Mouse (Mus musculus): ENCODE results near the gene Wsb2.
"Not testable (repeated sequence)": the region's sequence is repeated elsewhere in the genome, so short reads cannot be mapped to it uniquely, and the experiment has no call there.

Gene Wsb2

GRCm38 (mm10) chr5:117357478-117358247, 559 bp downstream of the Wsb2 start:
- DNase-seq = peak; percentile 23

DNA sequence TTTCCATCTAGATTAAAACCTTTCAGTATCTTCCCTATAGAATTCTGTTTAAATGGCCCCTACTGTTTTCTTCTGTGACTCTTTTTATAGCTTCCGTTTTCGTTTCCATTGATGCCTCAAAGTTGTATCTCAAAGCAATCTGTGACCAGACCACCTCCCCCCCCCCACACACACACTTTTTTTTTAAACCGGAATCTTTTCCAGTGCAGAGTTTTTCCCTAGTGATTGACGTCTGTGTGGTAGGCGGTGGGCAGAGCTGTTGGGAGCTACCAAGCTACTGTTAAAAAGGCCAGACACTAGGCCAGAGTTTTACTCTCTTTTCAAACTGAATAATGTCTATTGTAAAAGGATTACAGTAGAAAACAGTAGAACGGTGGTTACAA, 1.1 kb downstream of the Wsb2 start:
- no peak for DNase-seq

DNA sequence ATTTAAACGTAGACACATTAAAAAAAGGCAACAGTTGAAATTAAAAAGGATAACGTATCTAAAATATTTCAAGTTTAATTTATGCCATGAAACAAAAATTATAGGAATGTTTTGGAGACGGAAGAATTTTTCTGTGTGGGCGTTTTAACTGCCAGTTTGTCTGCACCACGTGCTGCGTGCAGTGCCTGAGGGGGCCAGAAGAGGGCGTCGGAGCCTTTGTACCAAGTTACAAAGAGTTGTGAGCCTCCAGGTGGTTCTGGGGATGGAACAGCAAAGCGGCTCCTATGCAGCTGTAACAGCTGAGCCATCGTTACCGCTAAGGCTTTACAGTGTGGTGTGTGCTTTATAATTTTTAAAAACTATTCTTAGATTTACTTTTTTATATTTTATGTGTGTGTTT, 1.6 kb downstream of the Wsb2 start:
- DNase-seq = peak; percentile 81

DNA sequence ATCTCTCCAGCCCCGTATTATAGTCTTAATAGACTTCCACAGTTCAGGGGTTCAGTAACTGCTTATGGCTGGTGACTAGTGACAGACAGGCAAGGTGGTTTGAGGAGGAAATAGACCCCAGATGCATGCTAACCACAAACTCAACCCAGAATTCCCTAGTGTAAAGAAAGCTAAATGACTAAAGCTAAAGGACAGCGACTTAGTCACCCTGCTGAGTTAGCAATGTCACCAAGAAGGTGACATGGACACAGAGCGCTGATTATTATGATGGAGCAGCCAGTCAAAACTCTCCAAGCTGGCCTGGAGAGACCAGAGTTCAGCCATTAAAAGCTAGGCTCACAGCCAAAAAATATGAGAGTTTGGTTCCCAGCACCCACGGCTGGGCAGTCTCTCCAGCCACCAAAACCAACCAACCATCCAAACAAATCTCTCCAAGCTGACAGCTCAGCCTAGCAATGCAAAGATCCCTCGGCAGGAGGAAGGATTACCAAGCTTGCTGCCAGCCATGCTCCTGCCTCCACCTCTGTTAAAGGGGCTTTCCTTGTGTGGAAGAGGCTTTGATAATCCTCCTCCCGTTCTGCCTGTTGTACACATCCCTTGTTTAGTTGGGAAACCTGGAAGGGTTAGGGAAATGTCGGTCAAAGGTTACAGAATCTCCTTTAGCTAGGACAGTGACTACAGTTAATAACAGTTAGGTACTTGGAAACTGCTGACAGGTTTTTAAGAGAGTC, 2.6 kb downstream of the Wsb2 start:
- DNase-seq = peak; percentile 66

- DNase-seq = peak; percentile 77
Measured at GRCm38 (mm10) chr5:117360228-117360515, 3.1 kb downstream of the Wsb2 start.

DNA sequence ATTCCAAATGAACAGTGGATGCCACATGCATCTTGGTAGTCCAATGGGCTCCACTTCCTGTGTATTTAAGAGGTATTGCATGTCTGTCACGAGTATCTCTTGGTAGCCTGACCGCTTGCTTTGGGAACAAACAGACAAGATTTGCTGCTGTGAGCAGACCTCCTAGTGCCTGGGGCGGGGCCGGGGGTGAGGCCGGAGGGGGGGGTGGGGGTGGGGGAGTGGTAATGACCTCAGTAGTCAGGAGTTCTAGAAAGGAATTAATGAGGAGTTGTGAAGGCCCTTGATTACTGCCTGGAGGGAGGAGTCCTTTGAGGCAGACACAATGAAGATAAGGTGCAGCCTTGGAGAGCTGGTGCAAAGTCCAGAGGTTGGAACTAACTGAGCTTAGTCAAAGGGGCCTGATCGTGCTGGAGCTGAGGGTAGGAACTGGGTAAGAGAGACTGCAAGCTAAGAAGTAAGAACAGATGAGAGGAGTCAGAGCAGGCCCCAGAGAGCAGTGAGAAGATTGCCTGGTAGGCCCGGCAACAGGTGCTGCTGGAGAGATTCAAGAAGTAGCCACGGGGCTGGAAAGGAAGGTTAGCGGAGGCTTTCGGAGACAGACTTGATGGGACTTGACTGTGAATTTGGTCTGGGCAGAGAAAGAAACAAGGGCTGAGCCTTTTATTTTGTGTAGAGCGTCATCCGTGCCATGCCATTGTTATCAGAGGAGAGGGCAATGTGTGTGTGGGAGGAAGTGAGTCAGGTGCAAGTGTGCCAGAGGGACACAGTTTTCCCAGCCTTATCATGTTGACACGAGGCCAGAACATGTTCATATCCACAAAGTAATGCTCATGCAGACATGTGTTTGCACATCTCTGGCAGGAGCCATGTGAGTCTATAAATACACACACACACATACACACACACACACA, 3.8 kb downstream of the Wsb2 start:
- DNase-seq = peak; percentile 73

DNA sequence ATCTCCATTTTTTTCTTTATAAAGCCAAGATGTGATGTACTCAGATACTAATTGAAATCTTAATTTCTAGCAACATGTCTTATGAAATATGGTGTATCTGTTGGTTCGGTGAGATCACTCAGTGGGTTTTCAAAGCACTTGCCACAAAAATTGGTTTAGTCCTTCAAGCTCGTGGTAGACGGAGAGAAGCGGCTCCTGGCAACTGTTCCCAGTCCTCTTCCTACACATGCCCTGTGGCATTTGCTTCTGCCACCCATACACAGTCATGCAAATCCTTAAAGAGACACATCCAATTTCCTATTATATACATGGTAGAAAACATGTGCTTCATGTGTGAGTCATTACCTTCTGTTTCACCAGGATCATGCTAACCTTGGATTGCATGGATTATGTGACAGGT, 4.5 kb downstream of the Wsb2 start:
- no peak for DNase-seq

DNA sequence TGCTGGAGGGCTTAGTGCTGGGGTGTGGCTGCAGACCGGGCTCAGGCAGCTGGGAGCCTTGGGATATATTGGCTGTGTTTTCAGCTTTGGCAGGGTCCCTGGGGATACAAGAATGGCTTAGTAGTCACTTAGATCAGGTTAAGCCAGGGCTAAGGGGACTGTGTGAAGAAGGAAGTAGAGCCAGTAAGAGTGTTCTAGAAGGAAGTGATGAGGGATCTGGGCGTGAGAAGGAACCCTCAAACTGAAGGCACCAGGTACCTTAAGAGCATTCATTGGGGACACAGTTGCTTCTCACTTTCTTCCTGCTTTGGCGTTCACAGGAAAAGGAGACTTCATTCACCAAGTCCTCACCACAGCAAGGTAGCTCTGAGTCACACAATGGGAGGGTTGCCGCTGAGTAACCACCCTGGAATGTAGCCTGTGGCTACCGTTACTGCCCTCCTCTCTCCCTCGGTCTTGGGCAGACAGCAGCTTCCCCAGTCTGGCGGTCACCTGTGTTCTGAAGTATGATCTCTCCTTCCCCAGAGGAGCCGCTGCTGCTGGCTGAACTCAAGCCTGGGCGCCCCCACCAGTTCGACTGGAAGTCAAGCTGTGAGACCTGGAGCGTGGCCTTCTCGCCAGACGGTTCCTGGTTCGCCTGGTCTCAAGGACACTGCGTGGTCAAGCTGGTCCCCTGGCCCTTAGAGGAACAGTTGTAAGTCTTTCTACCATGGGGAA, 6.1 kb downstream of the Wsb2 start:
- DNase-seq = peak; percentile 64

- DNase-seq = no peak
Measured at GRCm38 (mm10) chr5:117364821-117365220, 7.7 kb downstream of the Wsb2 start.

DNA sequence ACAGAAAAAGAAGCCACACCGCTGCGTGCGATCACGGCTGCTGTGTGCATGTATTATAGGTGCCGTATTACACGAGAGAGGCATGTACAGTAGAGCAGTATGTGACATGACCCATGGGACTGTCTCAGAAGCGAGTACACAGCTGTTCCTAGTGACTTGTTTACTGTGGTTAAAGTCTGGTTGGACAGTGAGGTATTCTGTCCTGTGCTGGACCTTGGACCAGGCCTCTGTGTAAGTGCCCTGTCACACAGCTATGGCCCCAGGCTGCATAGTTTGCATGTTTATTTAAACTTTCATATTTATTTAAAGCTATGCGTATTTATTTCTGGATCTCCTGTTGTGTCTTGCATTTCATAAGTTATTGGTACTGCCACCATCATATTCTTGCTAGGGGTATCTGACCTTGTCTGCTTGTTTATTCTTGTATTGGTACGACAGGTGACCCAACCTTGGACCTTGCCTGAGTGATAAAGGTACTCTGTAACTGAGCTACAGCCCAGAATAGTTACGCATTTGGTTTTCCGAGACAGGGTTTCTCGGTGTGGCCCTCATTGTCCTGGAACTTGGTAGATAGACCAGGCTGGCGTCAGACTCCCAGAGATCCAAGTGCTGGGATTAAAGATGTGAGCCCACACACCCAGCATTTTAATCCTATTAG, 8.9 kb downstream of the Wsb2 start:
- DNase-seq = peak; percentile 45

DNA sequence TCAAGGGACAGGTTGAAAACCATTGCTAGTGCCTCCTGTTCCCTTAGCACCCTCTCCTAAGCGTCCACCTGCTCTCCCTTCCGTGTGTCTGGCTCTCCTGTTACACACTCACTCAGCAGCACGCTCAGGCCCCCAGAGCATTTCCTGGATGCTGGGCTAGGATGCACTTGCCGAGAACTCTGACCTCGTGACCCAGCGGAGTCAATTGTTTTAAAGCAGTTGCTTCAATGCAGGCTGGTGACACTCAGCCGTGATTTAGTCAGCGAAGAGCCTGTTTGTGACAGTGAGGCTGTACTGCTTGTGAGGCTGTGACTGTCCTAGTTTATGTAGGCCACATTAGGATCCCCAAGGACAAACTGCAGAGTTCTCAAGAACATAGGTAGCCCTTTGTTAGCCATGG, 10.1 kb downstream of the Wsb2 start:
- no peak for DNase-seq

- DNase-seq = peak; percentile 66
Measured at GRCm38 (mm10) chr5:117370592-117370991, 13.5 kb downstream of the Wsb2 start.

GRCm38 (mm10) chr5:117373418-117373817, 16.3 kb downstream of the Wsb2 start:
- DNase-seq = no peak

DNA sequence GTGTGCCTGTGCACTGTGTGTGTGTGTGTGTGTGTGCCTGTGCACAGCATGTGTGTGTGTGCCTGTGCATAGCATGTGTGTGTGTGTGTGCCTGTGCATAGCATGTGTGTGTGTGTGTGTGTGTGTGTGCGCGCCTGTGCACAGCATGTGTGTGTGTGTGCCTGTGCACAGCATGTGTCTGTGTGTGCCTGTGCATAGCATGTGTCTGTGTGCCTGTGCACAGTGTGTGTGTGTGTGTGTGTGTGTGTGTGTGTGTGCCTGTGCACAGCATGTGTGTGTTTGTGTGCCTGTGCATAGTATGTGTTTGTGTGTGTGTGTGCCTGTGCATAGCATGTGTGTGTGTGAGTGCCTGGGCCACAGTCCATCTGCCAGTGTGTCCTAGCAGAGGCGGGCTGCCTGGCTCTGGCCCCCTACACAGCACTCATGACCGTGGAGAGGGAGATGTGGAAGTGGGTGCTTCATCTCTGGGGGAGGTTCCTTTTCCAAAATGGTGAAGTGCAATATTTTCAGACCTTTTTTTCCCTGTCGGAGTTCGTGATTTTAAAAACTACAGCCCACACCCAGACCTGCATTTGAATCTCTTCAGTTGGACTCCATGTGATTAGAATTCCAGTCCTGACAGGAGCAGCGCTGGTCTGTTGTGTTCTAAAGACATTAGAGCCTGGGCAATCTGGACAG, 17.4 kb downstream of the Wsb2 start:
- no peak for DNase-seq

GRCm38 (mm10) chr5:117376331-117376761, 19.2 kb downstream of the Wsb2 start:
- DNase-seq = no peak

- DNase-seq = not testable (repeated sequence)
Measured at GRCm38 (mm10) chr5:117377731-117378130, 20.6 kb downstream of the Wsb2 start.

- DNase-seq = no peak
Measured at GRCm38 (mm10) chr5:117380199-117380598, 23.1 kb downstream of the Wsb2 start.

DNA sequence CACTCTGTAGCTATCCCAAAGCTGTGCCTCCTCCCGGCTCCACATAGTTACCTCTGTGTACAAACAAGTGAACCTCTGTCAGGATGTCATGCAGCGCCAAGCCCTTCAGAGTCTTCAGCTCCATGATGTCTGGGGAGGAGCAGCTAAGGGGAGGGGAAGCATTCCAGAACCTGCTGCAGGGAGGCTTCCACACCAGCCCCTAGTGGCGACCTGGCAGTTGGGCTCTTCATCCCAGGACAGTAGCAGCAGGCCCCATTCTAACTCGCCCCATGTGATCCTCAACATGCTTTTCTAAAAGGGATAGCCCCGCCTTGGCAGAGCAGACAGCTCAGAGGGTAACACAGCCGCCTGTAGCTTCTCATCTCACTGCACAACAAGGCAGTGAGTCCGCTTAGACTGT, 24.7 kb downstream of the Wsb2 start:
- no peak for DNase-seq

- DNase-seq = no peak
Measured at GRCm38 (mm10) chr5:117383198-117383597, 26.1 kb downstream of the Wsb2 start.

DNA sequence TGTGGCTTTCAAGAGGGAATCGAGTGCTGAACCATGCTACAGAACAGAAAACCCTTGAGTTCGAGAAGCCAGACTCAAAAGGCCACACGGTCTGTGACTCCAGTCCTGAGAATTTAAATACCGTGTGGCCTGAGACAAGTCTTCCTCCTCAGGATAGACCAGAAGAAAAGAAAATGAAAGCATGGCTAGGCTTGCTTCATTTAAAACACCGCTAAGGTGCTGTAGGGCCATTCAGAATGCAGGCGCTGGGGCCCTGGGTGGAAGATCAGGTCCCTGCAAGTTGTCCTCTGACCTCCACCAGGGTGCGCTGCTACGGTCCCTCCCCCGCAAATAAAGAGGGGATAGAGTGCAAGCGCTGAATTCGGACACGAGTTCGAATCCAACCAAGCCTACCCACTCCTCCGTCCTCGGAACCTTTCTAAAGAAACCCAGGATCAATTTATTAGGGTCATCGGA, 31.2 kb downstream of the Wsb2 start:
- peak; percentile 56 for DNase-seq

- DNase-seq = peak; percentile 98
Measured at GRCm38 (mm10) chr5:117388877-117389276, 31.8 kb downstream of the Wsb2 start, which contains the start of gene Rfc5. Gene Rfc5 (minus strand): TSS chr5:117389047.

Measured in kidney, postnatal 14 days (tissue).